Mouse (Mus musculus) hematopoietic multipotent progenitor cell, adult 10-12 weeks (in vitro differentiated cells): ENCODE results near the gene Gm7073. TPM values are rescaled to one million over a fixed set of nuclear protein-coding genes. Genes with fewer than 3 reads are reported as not detected.

Experiments
- polyA plus RNA-seq: library from polyadenylated mRNA; stranded (reverse); fragments of >175 nt; gene quantifications from 2 replicates; pipeline ENCODE4 v1.2.3, GENCODE M21; 2012; ENCODE audit warnings: low replicate concordance

The Gm7073 gene
- not detected in 2 replicates for polyA plus RNA-seq

DNA sequence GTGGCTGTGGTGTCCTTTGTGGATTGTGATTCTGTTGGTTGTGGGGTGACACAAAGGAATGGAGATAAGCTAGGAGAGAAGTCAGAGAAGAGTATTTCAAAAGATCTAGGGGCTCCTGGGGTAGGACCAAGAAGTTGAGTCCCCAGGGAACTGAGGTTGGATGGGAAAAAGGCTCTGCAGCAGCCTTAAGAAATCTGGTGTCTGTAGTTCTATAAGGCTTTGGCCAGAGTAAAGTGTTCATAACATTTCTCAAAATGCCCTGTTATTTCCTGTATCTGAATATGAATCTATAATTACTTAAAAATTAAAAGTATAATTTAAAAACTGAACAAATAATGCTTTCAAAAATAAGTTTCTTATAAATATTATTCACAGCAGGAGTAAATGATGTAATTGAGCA, at the start of gene Gm7073:
Gm7073 (minus strand) TSS at position 101 of the 400 bp plus-strand sequence.

Other genes with a start within 250 kb of the Gm7073 start
- gene Atp11c, start 53.4 kb upstream of the Gm7073 start, polyA plus RNA-seq = 1.9 and 2.9 TPM in 2 replicates